Mouse (Mus musculus) E14TG2a.4 (cell line): ENCODE data around the gene Dact3.

Experiments used
- H3K27me3 ChIP-seq: 2 replicates; pipeline ENCODE4 v1.6.1; 2014; ENCODE audit warnings: low read length, control low read depth; ENCODE audit not compliant: insufficient read depth
- H3K36me3 ChIP-seq: 2 replicates; pipeline ENCODE4 v1.6.1; 2014; ENCODE audit warnings: low read length, control low read depth; ENCODE audit not compliant: insufficient read depth
- H3K4me1 ChIP-seq: replicated peaks from 2 replicates; pipeline ENCODE4 v1.6.1; 2014; ENCODE audit warnings: low read depth, low read length, control low read depth
- H3K4me3 ChIP-seq: replicated peaks from 2 replicates; pipeline ENCODE4 v1.5.1; 2014; ENCODE audit warnings: mild to moderate bottlenecking, low read length
- H3K9me3 ChIP-seq: 2 replicates; pipeline ENCODE4 v1.6.1; 2014; ENCODE audit warnings: low read length, control low read depth
- CTCF ChIP-seq: conservative IDR thresholded peaks from 2 replicates; pipeline ENCODE4 v1.5.1; 2014; ENCODE audit warnings: low read length
- NANOG ChIP-seq: IDR thresholded peaks from 2 replicates; pipeline ENCODE4 v1.6.1; 2014; ENCODE audit warnings: borderline replicate concordance, low read length, mixed read lengths
- POU5F1 ChIP-seq: IDR thresholded peaks from 2 replicates; pipeline ENCODE4 v1.6.1; 2014; ENCODE audit warnings: low read length, borderline replicate concordance

Dact3 gene

GRCm38 (mm10) chr7:16847507-16847906 lies 27.6 kb upstream of the Dact3 start:
- no peaks in the 10 kb centered on the region for H3K9me3 ChIP-seq
- peaks cover 56% of the 10 kb centered on the region for H3K4me1 ChIP-seq
- H3K36me3 ChIP-seq = peaks cover 13% of the 10 kb centered on the region; the same call in 1 of the 2 replicates
- 0 out of 2 replicates have a peak overlapping the region, but pooled peaks have one; percentile 23 for H3K4me3 ChIP-seq
- H3K27me3 ChIP-seq = peaks cover 48% of the 10 kb centered on the region
- TF ChIP-seq NANOG (no peak), CTCF (no peak), POU5F1 (no peak)

GRCm38 (mm10) chr7:16848579-16848978 lies 26.5 kb upstream of the Dact3 start:
- H3K9me3 ChIP-seq = no peaks in the 10 kb centered on the region
- H3K4me1 ChIP-seq = peaks cover 56% of the 10 kb centered on the region
- peaks cover 13% of the 10 kb centered on the region; the same call in 1 of the 2 replicates for H3K36me3 ChIP-seq
- peaks cover 42% of the 10 kb centered on the region for H3K27me3 ChIP-seq
- TF ChIP-seq POU5F1 (no peak), CTCF (peak; percentile 63)
- H3K4me3 ChIP-seq = peak overlapping the region; percentile 51

DNA sequence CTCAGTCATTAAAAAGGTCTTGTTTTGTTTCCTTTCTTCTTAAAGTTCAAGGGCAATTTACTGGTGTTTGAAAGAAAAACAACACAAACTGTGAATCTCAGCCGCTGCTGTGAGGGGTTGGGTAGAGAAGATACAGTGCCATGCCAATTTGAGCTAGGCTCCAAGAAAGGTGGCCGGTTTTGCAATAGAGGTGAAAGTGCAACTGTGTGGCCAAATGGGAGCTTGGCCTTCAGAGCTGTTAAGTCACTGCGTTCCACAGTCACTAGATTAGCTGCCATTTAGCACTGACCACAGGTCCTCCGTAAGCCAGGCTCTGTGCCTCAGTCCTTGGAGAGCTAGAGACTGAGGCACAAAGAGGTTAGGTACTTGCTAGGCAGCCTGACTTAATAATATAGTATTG lies 23.5 kb upstream of the Dact3 start:
- Histone ChIP-seq H3K4me1 (peaks cover 46% of the 10 kb centered on the region), H3K9me3 (no peaks in the 10 kb centered on the region), H3K36me3 (peaks cover 28% of the 10 kb centered on the region), H3K27me3 (peaks cover 20% of the 10 kb centered on the region), H3K4me3 (no peak overlapping the region)
- TF ChIP-seq CTCF = no peak
- TF ChIP-seq POU5F1 = no peak
- TF ChIP-seq NANOG = no peak

- H3K9me3 ChIP-seq = no peaks in the 10 kb centered on the region
- peaks cover 40% of the 10 kb centered on the region for H3K4me1 ChIP-seq
- H3K27me3 ChIP-seq = peaks cover 6% of the 10 kb centered on the region
- no peak overlapping the region for H3K4me3 ChIP-seq
- no peak for TF ChIP-seq CTCF
- no peak for TF ChIP-seq POU5F1
- no peak for TF ChIP-seq NANOG
- peaks cover 33% of the 10 kb centered on the region for H3K36me3 ChIP-seq
These were observed 21.8 kb upstream of the Dact3 start for GRCm38 (mm10) chr7:16853302-16853831.

GRCm38 (mm10) chr7:16858336-16858735 lies 16.8 kb upstream of the Dact3 start:
- H3K4me1 ChIP-seq = peaks cover 22% of the 10 kb centered on the region
- no peaks in the 10 kb centered on the region for H3K9me3 ChIP-seq
- H3K27me3 ChIP-seq = no peaks in the 10 kb centered on the region
- H3K4me3 ChIP-seq = peak overlapping the region; percentile 53
- peaks cover 20% of the 10 kb centered on the region for H3K36me3 ChIP-seq
- no peak for TF ChIP-seq NANOG
- TF ChIP-seq CTCF = peak; percentile 82
- TF ChIP-seq POU5F1 = no peak

DNA sequence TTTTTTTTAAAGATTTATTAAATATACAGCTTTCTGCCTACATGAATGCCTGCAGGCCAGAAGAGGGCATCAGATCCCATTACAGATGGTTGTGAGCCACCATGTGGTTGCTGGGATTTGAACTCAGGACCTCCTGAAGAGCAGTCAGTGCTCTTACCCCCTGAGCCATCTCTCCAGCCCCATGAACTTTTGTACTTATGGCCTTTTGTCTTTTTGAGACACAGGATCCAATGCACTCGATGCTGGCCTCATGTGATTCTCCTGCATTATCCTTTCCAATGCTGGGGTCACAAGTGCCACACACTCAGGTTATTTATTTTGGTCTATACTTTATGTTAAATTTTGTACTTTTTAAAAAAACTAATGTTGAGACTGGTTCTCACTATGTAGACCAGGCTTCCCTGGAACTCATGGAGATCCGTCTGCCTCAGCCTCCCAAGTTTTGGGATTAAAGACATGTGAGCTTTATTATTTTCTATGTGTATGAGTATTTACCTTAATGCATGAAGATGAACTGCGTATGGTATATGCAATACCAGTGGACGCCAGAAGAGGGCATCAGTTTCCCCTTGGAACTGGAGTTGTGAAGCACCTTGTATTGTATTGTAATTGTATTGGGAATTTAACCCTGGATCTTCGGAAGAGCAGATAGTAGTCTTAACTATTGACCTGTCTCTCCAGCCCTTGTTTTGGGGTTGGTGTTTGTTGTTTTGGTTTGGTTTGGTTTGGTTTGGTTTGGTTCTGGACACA lies 15.0 kb upstream of the Dact3 start:
- Histone ChIP-seq H3K27me3 (no peaks in the 10 kb centered on the region), H3K36me3 (peaks cover 20% of the 10 kb centered on the region), H3K4me3 (no peak overlapping the region), H3K9me3 (no peaks in the 10 kb centered on the region), H3K4me1 (peaks cover 13% of the 10 kb centered on the region)
- TF ChIP-seq NANOG = no peak
- no peak for TF ChIP-seq POU5F1
- TF ChIP-seq CTCF = peak; percentile 83

DNA sequence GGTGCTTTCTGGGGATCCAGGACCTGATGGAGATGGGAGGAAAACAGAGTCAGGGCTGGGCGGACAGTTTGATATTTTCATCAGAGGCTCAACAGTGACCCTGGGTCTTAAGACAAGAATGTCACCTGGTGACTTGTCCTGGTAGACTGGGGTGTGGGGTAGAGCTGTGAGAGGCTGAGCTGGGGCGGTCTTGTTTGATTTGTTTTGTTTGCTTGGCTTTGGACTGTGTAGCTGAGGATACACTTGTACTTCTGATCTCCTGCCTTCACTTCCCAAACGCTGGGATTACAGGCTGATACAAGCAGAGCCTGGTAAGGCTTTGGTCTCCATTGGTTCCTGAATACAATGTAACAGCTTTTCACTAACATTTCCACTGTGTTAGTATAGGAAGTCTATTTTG lies 7.6 kb upstream of the Dact3 start:
- H3K4me3 ChIP-seq = no peak overlapping the region
- H3K27me3 ChIP-seq = no peaks in the 10 kb centered on the region
- H3K9me3 ChIP-seq = no peaks in the 10 kb centered on the region
- TF ChIP-seq POU5F1 = no peak
- peaks cover 26% of the 10 kb centered on the region for H3K4me1 ChIP-seq
- no peaks in the 10 kb centered on the region for H3K36me3 ChIP-seq

GRCm38 (mm10) chr7:16869497-16869896 lies 5.6 kb upstream of the Dact3 start:
- Histone ChIP-seq H3K4me3 (peak overlapping the region; percentile 76), H3K36me3 (no peaks in the 10 kb centered on the region), H3K9me3 (no peaks in the 10 kb centered on the region), H3K27me3 (no peaks in the 10 kb centered on the region), H3K4me1 (peaks cover 36% of the 10 kb centered on the region)
- TF ChIP-seq NANOG (no peak), CTCF (no peak), POU5F1 (no peak)
